Mouse (Mus musculus) cerebellum, adult 11 months (tissue): ENCODE data around the gene Rasl10b.

Experiments
- DNase-seq: peaks from one replicate; pipeline ENCODE4 v3.0.0; 2022

Rasl10b gene

GRCm38 (mm10) chr11:83409087-83409754 lies at the start of gene Rasl10b:
TSS of gene Rasl10b (plus strand) at chr11:83409137.
- peak; percentile 52 for DNase-seq

- peak; percentile 11 for DNase-seq
Observed at GRCm38 (mm10) chr11:83364656-83365055, 44.3 kb upstream of the Rasl10b start.

DNA sequence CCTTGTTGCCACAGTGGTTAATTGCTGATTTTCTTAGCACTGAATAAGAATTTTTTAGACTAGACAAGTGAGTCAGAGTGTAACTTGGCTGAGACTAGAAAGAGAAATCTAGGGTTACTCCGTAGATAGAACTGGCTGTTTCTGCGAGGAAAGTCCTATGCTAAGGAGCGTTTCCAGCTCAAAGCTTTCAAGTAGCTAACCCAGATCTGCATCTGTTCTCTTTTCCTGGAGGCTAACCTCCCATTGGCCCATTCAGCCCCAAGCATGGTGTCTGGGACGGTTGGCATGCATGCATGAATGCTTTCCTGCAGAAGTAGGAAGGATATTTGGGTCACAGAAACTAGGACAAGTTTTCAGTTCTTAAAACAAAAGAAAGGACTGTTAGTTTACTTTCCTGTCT lies 37.7 kb upstream of the Rasl10b start:
- peak; percentile 11 for DNase-seq

GRCm38 (mm10) chr11:83379745-83380341 lies 29.1 kb upstream of the Rasl10b start:
- no peak for DNase-seq

DNA sequence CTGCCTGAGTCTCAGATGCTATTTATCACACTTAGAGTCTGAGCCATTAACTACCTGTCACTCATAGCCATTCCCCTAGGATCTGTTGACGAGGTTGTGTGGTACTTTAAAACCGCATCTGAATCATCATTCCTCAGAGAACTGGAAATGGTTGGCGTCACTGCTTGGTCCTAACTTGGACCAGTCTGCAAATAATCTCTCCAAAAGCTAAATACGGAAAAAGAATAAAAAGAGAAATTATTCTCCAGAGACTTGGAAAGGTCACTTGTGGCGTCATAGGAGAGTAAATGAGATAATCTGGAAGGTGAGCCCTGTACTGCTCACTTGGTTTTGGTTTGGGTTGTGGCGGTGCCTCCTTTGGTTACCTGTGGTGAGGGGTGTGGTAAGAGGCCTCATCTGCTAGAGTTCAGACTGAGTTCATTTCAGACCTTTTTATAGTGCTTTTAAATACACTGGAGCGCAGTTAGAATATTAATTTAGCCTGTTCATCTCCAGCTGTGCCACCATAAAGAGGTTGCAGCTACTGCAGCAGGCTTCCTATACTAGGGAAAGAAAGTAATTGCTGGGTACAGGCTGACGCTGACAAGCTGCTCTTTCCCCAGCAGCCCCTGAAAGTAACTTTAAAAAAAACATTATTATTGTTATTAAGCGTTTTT lies 25.9 kb upstream of the Rasl10b start:
- no peak for DNase-seq

DNA sequence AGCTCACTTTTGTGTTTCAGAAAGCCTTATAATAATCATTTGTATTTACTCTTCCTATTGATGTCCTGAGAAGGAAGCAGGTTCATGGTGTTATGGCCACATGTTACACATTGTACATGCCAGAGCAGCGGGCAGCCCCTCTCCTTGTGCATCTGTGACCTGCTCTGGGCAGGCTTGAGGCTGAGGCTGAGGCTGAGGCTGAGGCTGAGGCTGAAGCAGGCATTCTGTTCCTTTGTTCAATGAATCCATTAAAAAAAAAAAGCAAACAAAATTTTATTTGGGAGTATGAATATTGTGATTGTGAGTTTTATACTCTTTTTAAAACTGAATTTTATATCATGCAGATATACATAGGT lies 25.4 kb upstream of the Rasl10b start:
- DNase-seq, result no peak

GRCm38 (mm10) chr11:83393062-83393461 lies 15.9 kb upstream of the Rasl10b start:
- DNase-seq, result no peak

- DNase-seq, result no peak
Observed at GRCm38 (mm10) chr11:83394802-83395439, 14.0 kb upstream of the Rasl10b start.

- DNase-seq, result no peak
Observed at GRCm38 (mm10) chr11:83397626-83398025, 11.3 kb upstream of the Rasl10b start.

GRCm38 (mm10) chr11:83398724-83399123 lies 10.2 kb upstream of the Rasl10b start:
- DNase-seq, result no peak

DNA sequence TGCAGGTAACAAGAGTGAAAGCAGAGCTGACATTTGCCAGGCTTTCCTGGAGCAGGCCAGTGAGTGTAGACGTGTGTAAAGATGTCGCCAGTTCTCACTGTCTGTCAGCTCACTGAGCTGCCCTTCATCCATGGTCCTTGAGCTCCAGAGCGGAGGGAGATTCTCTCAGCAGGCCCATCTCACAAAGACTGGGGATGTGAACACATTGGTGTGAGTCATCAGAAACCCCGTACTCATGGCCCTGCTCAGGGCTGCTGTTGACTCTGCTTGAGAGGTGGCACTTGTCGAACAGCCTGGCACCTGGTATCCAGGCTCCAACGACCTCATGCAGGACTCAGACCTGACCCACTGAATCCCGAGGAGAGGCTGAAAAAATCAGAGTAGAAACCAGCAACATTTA lies 5.2 kb upstream of the Rasl10b start:
- no peak for DNase-seq

GRCm38 (mm10) chr11:83406391-83406790 lies 2.5 kb upstream of the Rasl10b start:
- no peak for DNase-seq

- DNase-seq, result no peak
Observed at GRCm38 (mm10) chr11:83408242-83408641, 695 bp upstream of the Rasl10b start.

DNA sequence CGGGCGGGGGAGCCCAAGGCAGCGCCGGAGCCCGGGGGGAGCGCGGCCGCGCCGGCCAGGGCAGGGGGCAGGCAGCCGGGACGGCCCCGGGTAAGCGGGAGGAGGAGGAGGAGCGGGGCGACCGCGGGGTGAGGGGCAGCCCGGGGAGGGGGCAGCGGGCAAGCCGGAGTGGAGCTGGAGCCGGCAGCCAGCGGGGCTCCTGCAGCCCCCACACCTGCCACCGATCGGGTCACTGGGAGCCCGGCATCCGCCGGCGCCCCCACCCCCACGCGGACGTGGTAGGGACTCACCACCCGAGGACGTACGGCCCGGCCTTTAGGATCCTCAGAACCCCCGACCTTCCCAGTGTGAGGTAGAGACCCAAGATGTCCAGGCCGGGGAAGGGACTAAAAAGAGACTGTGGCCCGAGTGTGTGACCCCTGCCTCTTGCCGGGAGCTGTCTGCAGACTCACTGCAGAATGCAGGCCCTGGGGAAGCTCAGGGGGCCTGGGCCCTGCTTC lies 905 bp downstream of the Rasl10b start:
- peak; percentile 33 for DNase-seq

DNA sequence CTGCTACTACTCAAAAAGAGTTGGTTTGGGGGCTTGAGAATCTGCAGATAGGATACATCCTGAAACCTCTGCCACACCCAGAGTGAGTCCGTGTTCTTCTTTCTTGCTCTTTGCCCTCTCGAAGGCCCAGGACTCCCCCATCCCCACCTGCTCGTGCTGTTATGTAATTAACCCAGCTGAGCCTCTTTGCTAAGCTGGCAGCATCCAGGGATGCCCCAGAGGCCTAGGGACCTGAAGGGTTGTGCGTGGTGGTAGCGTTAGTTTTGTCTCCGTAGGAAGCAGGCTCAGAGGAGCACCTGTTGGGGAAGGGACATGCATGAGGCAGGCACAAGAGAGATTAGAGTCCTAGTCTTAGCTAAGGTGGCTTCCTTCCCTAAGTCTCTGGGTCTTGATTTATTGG lies 1.6 kb downstream of the Rasl10b start:
- DNase-seq, result no peak

DNA sequence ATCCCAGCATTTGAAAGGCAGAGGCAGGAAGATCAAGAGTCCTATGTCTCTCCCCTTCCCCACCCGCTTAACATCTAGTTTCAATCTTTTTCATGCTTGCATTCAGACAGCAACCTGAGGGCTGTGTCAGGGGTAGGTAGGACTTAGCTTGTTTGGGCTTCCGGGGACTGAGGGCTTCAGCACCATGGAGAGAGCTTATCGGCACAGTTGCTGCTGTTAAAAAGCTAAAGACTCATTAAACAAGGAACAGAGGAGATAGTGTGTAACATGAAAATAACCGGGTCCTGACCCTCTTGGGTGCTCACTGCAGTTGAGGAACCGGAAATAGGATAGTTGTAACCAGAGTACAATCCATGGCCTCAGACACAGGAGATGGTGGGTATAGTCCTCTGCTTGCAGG lies 8.1 kb downstream of the Rasl10b start:
- DNase-seq, result no peak

GRCm38 (mm10) chr11:83417708-83418107 lies 8.8 kb downstream of the Rasl10b start:
- DNase-seq, result no peak

DNA sequence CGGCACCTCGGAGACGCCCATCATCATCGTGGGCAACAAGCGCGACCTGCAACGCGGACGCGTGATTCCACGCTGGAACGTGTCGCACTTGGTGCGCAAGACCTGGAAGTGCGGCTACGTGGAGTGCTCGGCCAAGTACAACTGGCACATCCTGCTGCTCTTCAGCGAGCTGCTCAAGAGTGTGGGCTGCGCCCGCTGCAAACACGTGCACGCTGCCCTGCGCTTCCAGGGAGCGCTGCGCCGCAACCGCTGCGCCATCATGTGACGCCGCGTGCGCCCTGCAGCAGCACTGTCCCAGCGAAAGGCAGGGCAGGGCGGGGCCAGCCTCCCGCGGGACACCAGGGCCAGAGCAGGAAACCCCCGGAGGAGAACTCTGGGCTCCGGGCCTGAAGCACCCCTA lies 9.6 kb downstream of the Rasl10b start:
- no peak for DNase-seq

DNA sequence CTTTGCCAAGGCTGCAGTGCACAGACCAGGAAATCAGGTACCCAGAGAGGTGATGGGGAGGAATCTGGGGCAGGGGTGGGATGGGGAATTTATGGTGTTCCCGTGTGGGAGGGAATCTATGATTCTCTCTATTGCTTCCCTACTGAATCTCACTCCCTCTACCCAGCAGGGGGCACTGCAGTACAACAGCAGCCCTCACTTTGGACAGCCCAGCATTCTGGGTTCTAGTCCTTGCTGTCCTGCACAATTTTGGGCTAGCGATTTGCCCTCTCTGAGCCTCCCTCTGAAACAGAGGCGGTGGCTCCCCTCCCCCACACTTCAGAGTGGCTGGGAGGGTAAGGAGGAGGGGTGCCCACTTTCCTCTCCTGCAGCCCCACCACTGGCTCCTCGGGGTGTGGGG lies 11.4 kb downstream of the Rasl10b start:
- DNase-seq, result no peak

GRCm38 (mm10) chr11:83421305-83421704 lies 12.4 kb downstream of the Rasl10b start:
- no peak for DNase-seq

DNA sequence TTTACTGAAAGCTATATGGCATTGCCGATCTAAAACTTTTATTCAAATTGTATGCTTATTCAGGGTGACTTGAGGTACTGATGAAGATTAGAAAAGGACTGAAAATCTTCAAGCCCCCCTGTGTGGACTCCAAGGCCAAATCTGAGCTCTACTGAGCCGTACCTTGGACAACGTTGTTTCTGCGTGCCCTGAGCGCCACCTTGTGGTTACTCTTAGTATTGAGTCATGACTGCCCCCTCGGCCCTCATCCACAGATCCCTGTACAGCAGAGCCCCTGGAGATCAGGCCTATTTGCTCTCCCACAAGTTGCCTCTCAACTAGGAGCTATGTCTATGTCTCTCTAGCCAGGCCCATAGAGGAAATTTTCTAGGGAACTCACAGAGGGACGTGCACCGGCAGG lies 15.7 kb downstream of the Rasl10b start:
- peak; percentile 74 for DNase-seq

GRCm38 (mm10) chr11:83426964-83427363 lies 18.0 kb downstream of the Rasl10b start:
- no peak for DNase-seq

- DNase-seq, result no peak
Observed at GRCm38 (mm10) chr11:83429355-83429754, 20.4 kb downstream of the Rasl10b start, which contains the start of gene Gas2l2. TSS of gene Gas2l2 (minus strand) at chr11:83429455.

GRCm38 (mm10) chr11:83432533-83432932 lies 23.6 kb downstream of the Rasl10b start:
- DNase-seq, result no peak
